Mouse (Mus musculus): ENCODE results near the gene Crx. TPM values are rescaled to one million over a fixed set of nuclear protein-coding genes. Genes with fewer than 3 reads are reported as not detected.

Gene Crx
- polyA plus RNA-seq, 1 experiment from 2014 or later: 0.43 TPM

DNA sequence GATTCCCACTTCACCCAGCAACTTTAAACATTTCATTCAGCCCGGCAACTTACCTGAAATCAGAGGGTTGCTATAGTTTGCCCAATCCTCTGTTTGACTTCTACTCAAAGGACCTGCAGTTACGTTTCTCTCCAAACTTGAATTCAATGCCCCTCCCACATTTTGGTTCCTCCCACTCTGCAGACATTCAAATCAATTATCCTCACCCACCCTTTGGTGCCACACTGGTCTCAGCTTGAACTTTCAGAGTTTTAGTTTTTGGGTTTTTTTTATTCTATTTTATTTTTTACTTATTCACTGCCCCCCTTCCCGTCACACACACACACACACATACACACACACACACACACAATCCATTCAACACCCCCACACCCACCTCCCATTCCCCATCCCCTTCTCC, 40.2 kb downstream of the Crx start, which contains the start of gene Obox6:
Gene Obox6 (minus strand): TSS at position 101 of the 400 bp plus-strand sequence.
- Histone ChIP-seq H3K4me1 (replicated peaks) (no peaks in the 10 kb centered on the region), H3K36me3 (no peaks in the 10 kb centered on the region), H3K9me3 (peaks cover 16% of the 10 kb centered on the region; the same call in 1 of the 2 replicates), H3K27ac (no peak within 1 kb of the TSS), H3K4me2 (replicated peaks) (no peak within 1 kb of the TSS), H3K27me3 (no peaks in the 10 kb centered on the region), H3K9ac (replicated peaks) (no peak within 1 kb of the TSS), H3K4me3 (replicated peaks) (no peak within 1 kb of the TSS)
- no peak for ATAC-seq
- whole genome bisulfite sequencing: 91% methylated on average over 3 of the region's 3 CpGs

Other genes starting within 250 kb of the Crx start
- not detected in 2 replicates for gene Obox3, start 240.1 kb downstream of the Crx start, polyA plus RNA-seq (2015; fragmentation: Nextera tagmentation; extraction: Ambion mirVana)
- gene Obox5, start 129.8 kb downstream of the Crx start, polyA plus RNA-seq (2015; fragmentation: Nextera tagmentation; extraction: Ambion mirVana): not detected in 2 replicates
- not detected in 2 replicates for gene Obox6, start 40.3 kb downstream of the Crx start, polyA plus RNA-seq (2015; fragmentation: Nextera tagmentation; extraction: Ambion mirVana)
- gene Crxos, start 2.6 kb upstream of the Crx start, polyA plus RNA-seq (2015; fragmentation: Nextera tagmentation; extraction: Ambion mirVana): 0.34 and 0.81 TPM in 2 replicates
- 1,286 and 1,320 TPM in 2 replicates for gene Selenow, start 42.4 kb upstream of the Crx start, polyA plus RNA-seq (2015; fragmentation: Nextera tagmentation; extraction: Ambion mirVana)
- 140 and 151 TPM in 2 replicates for gene Nop53, start 66.1 kb upstream of the Crx start, polyA plus RNA-seq (2015; fragmentation: Nextera tagmentation; extraction: Ambion mirVana)
- gene Ehd2, start 87.6 kb upstream of the Crx start, polyA plus RNA-seq (2015; fragmentation: Nextera tagmentation; extraction: Ambion mirVana): 3.3 and 4.7 TPM in 2 replicates
- 7.9 and 10.2 TPM in 2 replicates for gene Bicra, start 168.0 kb upstream of the Crx start, polyA plus RNA-seq (2015; fragmentation: Nextera tagmentation; extraction: Ambion mirVana)
- gene Zfp541, start 181.8 kb upstream of the Crx start, polyA plus RNA-seq (2015; fragmentation: Nextera tagmentation; extraction: Ambion mirVana): not detected in 2 replicates
- gene Napa, start 218.5 kb upstream of the Crx start, polyA plus RNA-seq (2015; fragmentation: Nextera tagmentation; extraction: Ambion mirVana): 196 and 203 TPM in 2 replicates
- 39.6 and 41.2 TPM in 2 replicates for gene Kptn, start 239.9 kb upstream of the Crx start, polyA plus RNA-seq (2015; fragmentation: Nextera tagmentation; extraction: Ambion mirVana)
- gene Slc8a2, start 249.9 kb upstream of the Crx start, polyA plus RNA-seq (2015; fragmentation: Nextera tagmentation; extraction: Ambion mirVana): 0.66 and 1.1 TPM in 2 replicates

Data from midbrain, embryonic 13.5 days (tissue).